Mouse (Mus musculus): Measurements from ENCODE around the gene Defb11.
"Not testable (repeated sequence)": the region's sequence is repeated elsewhere in the genome, so short reads cannot be mapped to it uniquely, and the experiment has no call there.

Gene Defb11

DNA sequence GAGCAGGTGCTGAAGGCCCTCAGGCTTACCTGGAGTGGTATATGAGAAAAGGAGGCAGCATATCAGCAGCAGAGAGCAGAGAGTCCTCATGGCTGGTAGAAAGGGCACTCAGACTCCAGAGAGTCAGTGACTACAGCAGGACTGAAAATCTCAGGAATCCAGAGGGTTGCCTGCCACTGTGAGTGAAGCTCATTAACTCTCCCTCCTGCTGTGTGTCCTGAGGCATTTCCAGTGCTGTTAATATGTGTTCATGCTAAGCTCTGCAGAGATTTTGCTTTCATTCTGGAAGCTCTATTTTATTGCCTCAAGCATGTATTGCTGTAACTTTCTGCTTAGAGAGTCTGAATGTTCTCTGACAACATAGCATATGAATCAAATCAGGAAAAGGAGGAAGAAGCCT lies at the start of gene Defb11:
Defb11 (minus strand) TSS at position 123 of the 400 bp plus-strand sequence.
- not testable (repeated sequence) for DNase-seq (ENCODE audit: low spot score in 2 of 2)

- peak; percentile 7 to 57 for DNase-seq (ENCODE audit: low spot score in 2 of 2)
These were observed 49.1 kb upstream of the Defb11 start for GRCm38 (mm10) chr8:21955321-21955720.

GRCm38 (mm10) chr8:21947311-21948017 lies 41.3 kb upstream of the Defb11 start:
- no peak for DNase-seq (ENCODE audit: low spot score in 2 of 2)

DNA sequence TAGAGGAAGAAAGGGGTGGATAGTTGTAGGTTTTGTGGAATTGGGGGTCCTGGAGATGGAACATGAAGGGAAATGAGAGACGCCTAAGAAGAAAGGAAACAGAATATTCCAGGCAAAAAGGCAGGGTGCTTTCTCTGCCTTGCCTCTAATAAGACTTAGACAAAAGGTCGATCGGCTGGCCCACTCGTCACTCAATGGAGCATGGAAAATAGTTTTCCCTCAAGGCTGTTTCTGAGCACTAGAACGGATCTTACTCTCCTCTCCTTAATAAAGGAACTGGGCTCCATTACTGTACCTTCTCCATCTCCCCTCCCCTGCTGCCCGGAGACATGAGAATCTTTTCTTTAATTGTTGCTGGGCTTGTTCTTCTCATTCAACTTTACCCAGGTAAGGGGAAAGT lies 40.2 kb upstream of the Defb11 start, which contains the start of gene Defb13:
Defb13 (plus strand) TSS at position 301 of the 400 bp plus-strand sequence.
- DNase-seq (ENCODE audit: low spot score in 2 of 2): no peak

DNA sequence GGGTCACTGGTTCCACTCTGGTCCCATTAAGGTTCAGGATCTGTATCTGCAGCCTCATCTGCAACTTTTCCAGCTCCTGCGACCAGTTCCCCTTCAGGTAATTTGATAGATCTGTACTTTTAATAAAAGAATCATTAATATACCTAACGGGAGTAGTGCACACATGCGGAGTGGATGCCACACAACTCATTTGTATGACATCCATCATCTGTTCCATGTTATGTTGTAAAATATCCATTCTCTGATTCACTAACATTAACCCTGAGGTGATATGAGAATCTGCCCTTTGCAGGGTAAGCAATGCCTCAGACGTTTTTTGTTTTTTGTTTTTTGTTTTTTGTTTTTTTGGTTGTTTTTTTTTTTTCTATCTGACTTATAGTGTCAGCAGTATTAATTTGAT lies 31.8 kb upstream of the Defb11 start, which contains the start of gene Defb35:
Defb35 (plus strand) TSS at position 301 of the 400 bp plus-strand sequence.
- not testable (repeated sequence) for DNase-seq (ENCODE audit: low spot score in 2 of 2)

- DNase-seq (ENCODE audit: low spot score in 2 of 2): no peak
These were observed 26.4 kb upstream of the Defb11 start, which contains the start of gene Defb15 for GRCm38 (mm10) chr8:21932610-21933009. Gene Defb15, minus strand, starts transcription at chr8:21932710.

DNA sequence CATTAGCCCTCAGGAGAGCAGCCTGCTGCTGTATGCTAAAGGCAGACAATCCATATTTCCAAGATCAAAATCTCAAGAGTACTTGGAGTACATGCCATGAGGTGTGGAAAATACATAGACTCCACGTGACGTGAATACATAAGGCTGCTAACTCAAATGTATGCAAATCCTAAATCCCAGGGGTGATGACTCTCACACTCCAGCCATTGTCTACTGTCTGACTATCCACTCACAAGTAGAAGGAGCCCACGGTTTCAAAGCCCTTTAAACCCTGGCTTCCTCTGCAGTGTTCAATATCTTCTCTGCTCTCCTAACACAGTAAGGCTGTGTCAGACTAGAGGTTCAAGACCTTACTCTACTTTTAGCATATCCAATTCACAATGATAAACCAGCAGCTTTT lies 24.5 kb upstream of the Defb11 start:
- DNase-seq (ENCODE audit: low spot score in 2 of 2): not testable (repeated sequence)

GRCm38 (mm10) chr8:21915625-21916024 lies 9.4 kb upstream of the Defb11 start:
- no peak for DNase-seq (ENCODE audit: low spot score in 2 of 2)

GRCm38 (mm10) chr8:21912554-21912953 lies 6.3 kb upstream of the Defb11 start:
- no peak for DNase-seq (ENCODE audit: low spot score in 2 of 2)

DNA sequence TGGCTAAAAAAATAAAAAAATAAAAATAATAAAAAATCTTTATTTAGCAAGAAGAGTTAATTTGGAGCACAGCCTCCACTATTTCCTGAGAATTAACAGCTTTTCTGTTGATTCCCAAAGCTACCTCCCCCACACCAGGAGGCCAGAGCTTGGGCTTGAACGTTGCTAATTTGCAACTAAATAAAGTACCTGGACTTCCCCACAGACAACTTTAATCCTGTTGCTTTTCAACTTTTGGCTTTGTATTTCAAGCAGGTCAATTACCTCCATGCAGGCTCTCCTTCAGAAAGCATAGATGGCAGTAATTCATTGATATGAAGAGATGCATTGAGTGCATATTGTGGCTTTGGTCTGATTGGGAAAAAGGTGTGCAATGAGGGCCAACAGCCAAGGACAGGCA lies 5.7 kb upstream of the Defb11 start:
- no peak for DNase-seq (ENCODE audit: low spot score in 2 of 2)

GRCm38 (mm10) chr8:21885321-21885720 lies 20.9 kb downstream of the Defb11 start, which contains the start of gene Defb9:
Gene Defb9, minus strand, starts transcription at chr8:21885421.
- not testable (repeated sequence) for DNase-seq (ENCODE audit: low spot score in 2 of 2)

GRCm38 (mm10) chr8:21858586-21858985 lies 47.6 kb downstream of the Defb11 start, which contains the start of gene Defb10:
Gene Defb10, plus strand, starts transcription at chr8:21858901.
- DNase-seq (ENCODE audit: low spot score in 2 of 2): not testable (repeated sequence)
